Mouse (Mus musculus) thymus, adult 2 months (tissue): ENCODE results near the gene Aloxe3.

Source experiments
- CTCF ChIP-seq: fragments of 200-500 bp; IDR thresholded peaks from 2 replicates; pipeline ENCODE4 v1.5.1; 2012; ENCODE audit warnings: mild to moderate bottlenecking, control low read depth, low read length, moderate library complexity, borderline replicate concordance; ENCODE audit not compliant: control insufficient read depth, poor library complexity, insufficient read depth; ENCODE audit errors: extremely low read depth
- POLR2A ChIP-seq: fragments of 200-500 bp; IDR thresholded peaks from 2 replicates; pipeline ENCODE4 v1.6.1; 2012; ENCODE audit warnings: mild to moderate bottlenecking, low read length, control low read depth, moderate library complexity; ENCODE audit not compliant: control insufficient read depth, poor library complexity, insufficient read depth; ENCODE audit errors: extremely low read depth

GRCm38 (mm10) chr11:69098762-69099091 is 27.0 kb upstream of the Aloxe3 start:
- TF ChIP-seq CTCF (peak; percentile 51; the same call in 1 of the 2 replicates), POLR2A (peak; percentile 53)
